Comparison of ENCODE assay signal across 8 mouse cellular contexts in genomic region chr15:96507097-96507840, GRCm38 (mm10). TPM values are rescaled to one million over a fixed set of nuclear protein-coding genes. Genes with fewer than 3 reads are reported as not detected.
DNase-seq lines count a peak whose midpoint lies in the region; ATAC-seq and TF ChIP-seq lines count a peak whose summit lies in the region.

No protein-coding gene starts in this region.

- H3K27me3 ChIP-seq in embryonic facial prominence, embryonic 15.5 days = no peaks in the 10 kb centered on the region
- H3K27me3 ChIP-seq in intestine, embryonic 14.5 days (replicated peaks; ENCODE audit: control insufficient read depth, insufficient read depth, low read length) = no peaks in the 10 kb centered on the region
- no peaks in the 10 kb centered on the region for H3K27me3 ChIP-seq in liver, adult 2 months (ENCODE audit: control insufficient read depth, insufficient read depth, low read length)

- H3K4me2 ChIP-seq in embryonic facial prominence, embryonic 15.5 days (replicated peaks) = peak overlapping the region; percentile 21
- H3K4me2 ChIP-seq in intestine, embryonic 14.5 days (ENCODE audit: low read length) = peak overlapping the region; percentile 49

- no peaks in the 10 kb centered on the region for H3K36me3 ChIP-seq in embryonic facial prominence, embryonic 15.5 days
- no peaks in the 10 kb centered on the region for H3K36me3 ChIP-seq in intestine, embryonic 14.5 days (ENCODE audit: control insufficient read depth, insufficient read depth, low read length)
- no peaks in the 10 kb centered on the region for H3K36me3 ChIP-seq in liver, adult 2 months (ENCODE audit: control insufficient read depth, insufficient read depth, low read length)

- no peaks in the 10 kb centered on the region for H3K4me1 ChIP-seq in embryonic facial prominence, embryonic 15.5 days
- no peaks in the 10 kb centered on the region; the same call in 1 of the 2 replicates for H3K4me1 ChIP-seq in intestine, embryonic 14.5 days (replicated peaks; ENCODE audit: control insufficient read depth, insufficient read depth, low read length)
- no peaks in the 10 kb centered on the region for H3K4me1 ChIP-seq in liver, adult 2 months (ENCODE audit: control insufficient read depth, insufficient read depth, low read length)

- no peak overlapping the region for H3K9ac ChIP-seq in embryonic facial prominence, embryonic 15.5 days
- H3K9ac ChIP-seq in intestine, embryonic 14.5 days (ENCODE audit: low read length) = peak overlapping the region; percentile 18; the same call in 1 of the 2 replicates
- H3K9ac ChIP-seq in liver, adult 2 months (ENCODE audit: low read depth, low read length) = no peak overlapping the region

- ATAC-seq in embryonic facial prominence, embryonic 15.5 days (ENCODE audit: insufficient number of reproducible peaks, low FRiP score, low TSS enrichment, low read depth) = no peak
- ATAC-seq in intestine, embryonic 14.5 days (replicated peaks; ENCODE audit: low FRiP score, low TSS enrichment, low read depth) = no peak

- no peak overlapping the region for H3K4me3 ChIP-seq in embryonic facial prominence, embryonic 15.5 days (replicated peaks)
- H3K4me3 ChIP-seq in intestine, embryonic 14.5 days (ENCODE audit: low read depth, low read length) = peak overlapping the region; percentile 20; the same call in 1 of the 2 replicates
- H3K4me3 ChIP-seq in liver, adult 2 months (ENCODE audit: insufficient read depth, low read depth, low read length) = no peak overlapping the region

- H3K79me2 ChIP-seq in liver, adult 2 months (ENCODE audit: control insufficient read depth, insufficient read depth, low read length) = no peaks in the 10 kb centered on the region

- peak; percentile 45 for DNase-seq in ovary, postnatal 14 days (ENCODE audit: low spot score)
- no peak for DNase-seq in ovary, adult 18-20 months (ENCODE audit: low spot score)
- DNase-seq in adrenal gland, postnatal 14 days = peak; percentile 68
- no peak for DNase-seq in intestine, embryonic 14.5 days (ENCODE audit: low spot score)
- DNase-seq in liver, adult 2 months (ENCODE audit: extremely low read depth, low read depth, low spot score) = peak; percentile 52
- DNase-seq in naive thymus-derived CD4-positive, alpha-beta T cell, adult 2 months (ENCODE audit: low read depth) = peak; percentile 80
- DNase-seq in thymus, postnatal 25 days = peak; percentile 64

- peak; percentile 67 for TF ChIP-seq CTCF in liver, adult 2 months (IDR thresholded peaks at IDR 0.05; ENCODE audit: low read depth, low read length)

- no peak for TF ChIP-seq POLR2A in liver, adult 2 months (IDR thresholded peaks at IDR 0.05; ENCODE audit: extremely low read depth, insufficient read depth, low read length)

- no peak overlapping the region for H3K27ac ChIP-seq in embryonic facial prominence, embryonic 15.5 days (replicated peaks)
- peak overlapping the region; percentile 54; the same call in 1 of the 2 replicates for H3K27ac ChIP-seq in intestine, embryonic 14.5 days (ENCODE audit: low read depth)
- no peak overlapping the region for H3K27ac ChIP-seq in liver, adult 2 months (replicated peaks; ENCODE audit: insufficient read depth, low read depth, low read length)

- WGBS in embryonic facial prominence, embryonic 15.5 days = 41% methylated on average over 18 of the region's 18 CpGs
- WGBS in intestine, embryonic 14.5 days = 32% methylated on average over 18 of the region's 18 CpGs
- WGBS in liver, adult 2 months = 33% methylated on average over 18 of the region's 18 CpGs

- 0 out of 2 replicates have a peak, but pooled peaks cover 3% of the 10 kb centered on the region for H3K9me3 ChIP-seq in embryonic facial prominence, embryonic 15.5 days (replicated peaks)
- H3K9me3 ChIP-seq in intestine, embryonic 14.5 days (ENCODE audit: control insufficient read depth, low read length) = 0 out of 2 replicates have a peak, but pooled peaks cover 8% of the 10 kb centered on the region

RNA-seq across cellular contexts. Expression of gene Scaf11, which starts 46.6 kb away (rescaled TPM):
- 70.4 and 76.2 TPM in 2 replicates for total RNA-seq in adrenal gland, postnatal 14 days (2021)
- 80.6 and 84.0 TPM in 2 replicates for polyA plus RNA-seq in embryonic facial prominence, embryonic 15.5 days (2015; fragmentation: Nextera tagmentation; extraction: Ambion mirVana)
- 104 and 109 TPM in 2 replicates for polyA plus RNA-seq in intestine, embryonic 14.5 days (2014; fragmentation: Nextera tagmentation; extraction: Ambion mirVana)
- total RNA-seq in liver, adult 2 months (2014; rRNA removed) = 29.2 and 31.1 TPM in 2 replicates
- 10.6 and 12.1 TPM in 2 replicates for polyA plus RNA-seq in liver, adult 2 months (2012; rRNA removed)

Comparison
In these comparisons a context has a peak if more than half of its experiments do, and no peak if none do; other contexts are left out.
1. DNase-seq: peak in ovary, postnatal 14 days (single experiment), adrenal gland, postnatal 14 days (single experiment), liver, adult 2 months (single experiment), naive thymus-derived CD4-positive, alpha-beta T cell, adult 2 months (single experiment) and thymus, postnatal 25 days (single experiment); none in ovary, adult 18-20 months (single experiment) and intestine, embryonic 14.5 days (single experiment).